ENCODE assay signal across 8 mouse cellular contexts in the genomic region with DNA sequence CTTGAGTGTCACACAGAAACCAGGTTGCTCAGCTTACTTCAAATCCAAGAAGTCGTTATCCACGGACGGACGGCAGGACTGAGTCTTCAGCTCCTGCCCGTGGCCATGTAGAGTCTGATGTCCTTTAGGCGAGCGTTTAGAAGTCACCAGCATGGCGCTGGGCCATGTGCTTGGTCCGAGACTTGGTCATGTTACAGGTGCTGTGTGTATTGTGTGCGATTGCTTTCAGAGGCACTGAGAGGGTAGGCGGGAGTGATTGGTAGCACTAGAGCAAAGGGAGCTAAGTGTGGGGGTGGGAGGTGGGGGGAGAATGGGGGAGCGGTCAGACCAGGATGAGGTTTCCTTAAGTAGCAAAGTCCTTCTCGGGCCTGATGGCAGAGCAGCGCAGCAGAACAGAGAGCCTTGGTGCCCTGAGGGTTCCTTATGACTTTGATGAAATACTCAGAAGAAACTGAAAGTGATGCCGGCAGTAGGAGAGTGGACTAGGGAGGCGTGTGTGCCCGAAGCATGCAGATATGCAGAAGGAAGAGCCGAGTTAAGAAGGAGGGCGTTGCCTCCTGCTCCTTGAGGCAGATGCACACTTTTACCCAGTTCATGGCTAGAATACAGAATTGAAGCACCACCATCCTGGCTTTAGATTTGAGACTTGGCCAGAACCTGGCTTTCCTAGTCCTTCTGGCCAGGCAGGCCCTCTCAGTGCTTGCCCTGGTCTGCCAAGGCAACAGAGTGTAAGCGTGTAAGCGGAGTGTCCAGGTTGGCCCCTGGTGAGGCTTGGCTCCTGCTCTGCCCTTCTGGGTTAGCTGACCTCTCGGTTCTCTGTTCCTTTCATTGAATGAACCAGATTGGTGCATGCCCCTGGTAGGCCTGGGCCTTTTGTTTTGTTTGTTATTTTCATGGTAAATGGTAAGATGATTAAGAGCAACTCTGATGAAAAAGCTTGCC. TPM values are rescaled to one million over a fixed set of nuclear protein-coding genes. Genes with fewer than 3 reads are reported as not detected.
DNase-seq lines count a peak whose midpoint lies in the region; ATAC-seq lines count a peak whose summit lies in the region.

No protein-coding gene starts in this region.

- ATAC-seq in midbrain, embryonic 14.5 days (ENCODE audit: low FRiP score, low TSS enrichment), result no peak
- no peak for ATAC-seq in midbrain, embryonic 16.5 days
- 0 out of 2 replicates have a peak, but pooled peaks have one; percentile 25 for ATAC-seq in intestine, embryonic 14.5 days (replicated peaks; ENCODE audit: low FRiP score, low TSS enrichment, low read depth)
- no peak for ATAC-seq in forebrain, embryonic 11.5 days (replicated peaks; ENCODE audit: low FRiP score)

- H3K27me3 ChIP-seq in midbrain, embryonic 14.5 days (ENCODE audit: control insufficient read depth, insufficient read depth, low read length), result no peaks in the 10 kb centered on the region
- H3K27me3 ChIP-seq in midbrain, embryonic 16.5 days (ENCODE audit: control insufficient read depth, insufficient read depth, low read depth, low read length), result no peaks in the 10 kb centered on the region
- H3K27me3 ChIP-seq in intestine, embryonic 14.5 days (replicated peaks; ENCODE audit: control insufficient read depth, insufficient read depth, low read length), result no peaks in the 10 kb centered on the region
- no peaks in the 10 kb centered on the region for H3K27me3 ChIP-seq in forebrain, embryonic 11.5 days (ENCODE audit: control insufficient read depth, insufficient read depth, low read length)

- H3K9ac ChIP-seq in midbrain, embryonic 14.5 days (replicated peaks; ENCODE audit: low read length), result no peak overlapping the region
- H3K9ac ChIP-seq in midbrain, embryonic 16.5 days (ENCODE audit: low read depth, low read length), result no peak overlapping the region
- H3K9ac ChIP-seq in intestine, embryonic 14.5 days (ENCODE audit: low read length), result 0 out of 2 replicates have a peak overlapping the region, but pooled peaks have one; percentile 5
- H3K9ac ChIP-seq in forebrain, embryonic 11.5 days (ENCODE audit: low read length), result no peak overlapping the region

- no peak overlapping the region for H3K4me3 ChIP-seq in midbrain, embryonic 14.5 days (replicated peaks; ENCODE audit: low read depth, low read length)
- H3K4me3 ChIP-seq in midbrain, embryonic 16.5 days (ENCODE audit: low read depth, low read length), result no peak overlapping the region
- no peak overlapping the region for H3K4me3 ChIP-seq in intestine, embryonic 14.5 days (ENCODE audit: low read depth, low read length)
- no peak overlapping the region for H3K4me3 ChIP-seq in forebrain, embryonic 11.5 days (ENCODE audit: low read depth, low read length)

- no peaks in the 10 kb centered on the region for H3K9me3 ChIP-seq in midbrain, embryonic 14.5 days (ENCODE audit: control insufficient read depth, low read length)
- no peaks in the 10 kb centered on the region for H3K9me3 ChIP-seq in midbrain, embryonic 16.5 days (replicated peaks; ENCODE audit: control insufficient read depth, low read length, poor library complexity, severe bottlenecking)
- no peaks in the 10 kb centered on the region for H3K9me3 ChIP-seq in intestine, embryonic 14.5 days (ENCODE audit: control insufficient read depth, low read length)
- H3K9me3 ChIP-seq in forebrain, embryonic 11.5 days (ENCODE audit: control insufficient read depth, low read length), result no peaks in the 10 kb centered on the region

- WGBS in midbrain, embryonic 14.5 days, result 84% methylated on average over 22 of the region's 22 CpGs
- 80% methylated on average over 22 of the region's 22 CpGs for WGBS in midbrain, embryonic 16.5 days
- WGBS in intestine, embryonic 14.5 days, result 58% methylated on average over 22 of the region's 22 CpGs
- WGBS in forebrain, embryonic 11.5 days, result 85% methylated on average over 22 of the region's 22 CpGs

- peak; percentile 50 for DNase-seq in adrenal gland, postnatal 10 days
- DNase-seq in adrenal gland, postnatal 25 days, result no peak
- no peak for DNase-seq in midbrain, embryonic 14.5 days
- DNase-seq in intestine, embryonic 14.5 days (ENCODE audit: low spot score), result no peak
- peak; percentile 74 for DNase-seq in naive thymus-derived CD4-positive, alpha-beta T cell, adult 2 months (ENCODE audit: low read depth)
- DNase-seq in adrenal gland, adult 8-10 months, result no peak
- DNase-seq in forebrain, embryonic 11.5 days (ENCODE audit: low spot score), result no peak

- H3K4me2 ChIP-seq in midbrain, embryonic 14.5 days (ENCODE audit: low read length), result no peak overlapping the region
- H3K4me2 ChIP-seq in midbrain, embryonic 16.5 days (ENCODE audit: low read length), result no peak overlapping the region
- H3K4me2 ChIP-seq in intestine, embryonic 14.5 days (ENCODE audit: low read length), result peak overlapping the region; percentile 24
- H3K4me2 ChIP-seq in forebrain, embryonic 11.5 days (ENCODE audit: low read depth, low read length, severe bottlenecking), result no peak overlapping the region

- H3K27ac ChIP-seq in midbrain, embryonic 14.5 days (replicated peaks; ENCODE audit: low read depth, low read length), result 0 out of 2 replicates have a peak overlapping the region, but pooled peaks have one; percentile 20
- H3K27ac ChIP-seq in midbrain, embryonic 16.5 days (ENCODE audit: low read length), result no peak overlapping the region
- peak overlapping the region; percentile 30 for H3K27ac ChIP-seq in intestine, embryonic 14.5 days (ENCODE audit: low read depth)
- H3K27ac ChIP-seq in forebrain, embryonic 11.5 days (ENCODE audit: low read depth, low read length), result no peak overlapping the region

- H3K4me1 ChIP-seq in midbrain, embryonic 14.5 days (ENCODE audit: control insufficient read depth, insufficient read depth, low read length), result 0 out of 2 replicates have a peak, but pooled peaks cover 4% of the 10 kb centered on the region
- peaks cover 7% of the 10 kb centered on the region for H3K4me1 ChIP-seq in midbrain, embryonic 16.5 days (ENCODE audit: control insufficient read depth, insufficient read depth, low read length)
- peaks cover 39% of the 10 kb centered on the region for H3K4me1 ChIP-seq in intestine, embryonic 14.5 days (replicated peaks; ENCODE audit: control insufficient read depth, insufficient read depth, low read length)
- peaks cover 4% of the 10 kb centered on the region; the same call in 1 of the 2 replicates for H3K4me1 ChIP-seq in forebrain, embryonic 11.5 days (replicated peaks; ENCODE audit: control insufficient read depth, insufficient read depth, low read length)

- no peaks in the 10 kb centered on the region for H3K36me3 ChIP-seq in midbrain, embryonic 14.5 days (ENCODE audit: control insufficient read depth, insufficient read depth, low read length)
- no peaks in the 10 kb centered on the region for H3K36me3 ChIP-seq in midbrain, embryonic 16.5 days (ENCODE audit: control insufficient read depth, insufficient read depth, low read length)
- H3K36me3 ChIP-seq in intestine, embryonic 14.5 days (ENCODE audit: control insufficient read depth, insufficient read depth, low read length), result 0 out of 2 replicates have a peak, but pooled peaks cover 5% of the 10 kb centered on the region
- H3K36me3 ChIP-seq in forebrain, embryonic 11.5 days (ENCODE audit: control insufficient read depth, insufficient read depth, low read length), result no peaks in the 10 kb centered on the region

RNA-seq across cellular contexts. Expression of a gene that starts 51.6 kb away (rescaled TPM):
- total RNA-seq in adrenal gland, postnatal 10 days (2021), result 100 to 1,000 TPM; 108 to 121 TPM
- 98.6 and 115 TPM in 2 replicates for total RNA-seq in adrenal gland, postnatal 25 days (2021)
- polyA plus RNA-seq in midbrain, embryonic 14.5 days (2014; fragmentation: Nextera tagmentation; extraction: Ambion mirVana), result 125 and 158 TPM in 2 replicates
- 144 and 147 TPM in 2 replicates for polyA plus RNA-seq in midbrain, embryonic 16.5 days (2015; fragmentation: Nextera tagmentation; extraction: Ambion mirVana)
- polyA plus RNA-seq in intestine, embryonic 14.5 days (2014; fragmentation: Nextera tagmentation; extraction: Ambion mirVana), result 153 and 170 TPM in 2 replicates
- total RNA-seq in adrenal gland, adult 8-10 months (2022), result 100 to 1,000 TPM; 106 to 141 (median 127) TPM
- 163 TPM in 2 replicates for polyA plus RNA-seq in forebrain, embryonic 11.5 days (2014; fragmentation: Nextera tagmentation; extraction: Ambion mirVana)

Comparison
In these comparisons a context has a peak if more than half of its experiments do, and no peak if none do; other contexts are left out.
1. DNase-seq: peak in adrenal gland, postnatal 10 days (single experiment) and naive thymus-derived CD4-positive, alpha-beta T cell, adult 2 months (single experiment); none in adrenal gland, postnatal 25 days (single experiment), midbrain, embryonic 14.5 days (single experiment), intestine, embryonic 14.5 days (single experiment), adrenal gland, adult 8-10 months (single experiment) and forebrain, embryonic 11.5 days (single experiment).
2. H3K27ac ChIP-seq: peak in midbrain, embryonic 14.5 days (single experiment) and intestine, embryonic 14.5 days (single experiment); none in midbrain, embryonic 16.5 days (single experiment) and forebrain, embryonic 11.5 days (single experiment).